Mouse (Mus musculus): ENCODE measurements around the gene Tmcc1.

DNA sequence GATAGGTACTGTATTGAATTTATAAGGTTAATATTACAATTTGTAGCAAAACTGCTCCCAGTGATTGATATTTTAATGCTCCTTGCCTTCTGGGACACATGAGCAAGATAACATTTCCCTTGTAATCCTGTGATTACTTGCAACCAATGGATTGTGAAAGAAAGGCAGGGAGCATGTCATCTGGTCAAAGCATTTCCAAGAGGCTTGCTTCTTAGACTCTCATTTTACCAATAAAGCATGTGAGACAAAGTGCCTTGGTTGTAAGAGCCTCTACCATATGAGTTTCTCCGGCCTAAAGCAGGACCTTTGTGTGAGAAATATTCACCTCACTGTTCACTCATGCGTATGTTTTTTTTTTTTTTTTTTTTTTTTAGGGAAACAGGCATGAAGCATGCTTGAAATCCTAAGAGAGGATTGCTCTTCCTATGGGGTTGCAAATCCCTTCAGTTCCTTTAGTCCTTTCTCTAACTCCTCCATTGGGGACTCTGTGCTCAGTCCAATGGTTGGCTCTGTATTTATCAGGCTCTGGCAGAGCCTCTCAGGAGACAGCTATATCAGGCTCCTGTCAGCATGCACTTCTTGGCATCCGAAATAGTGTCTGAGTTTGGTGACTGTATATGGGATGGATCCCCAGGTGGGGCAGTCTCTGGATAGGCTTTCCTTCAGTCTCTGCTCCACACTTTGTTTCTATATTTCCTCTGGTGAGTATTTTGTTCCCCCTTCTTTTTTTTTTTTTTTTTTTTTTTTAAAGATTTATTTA is 134.6 kb downstream of the Tmcc1 start:
- TF ChIP-seq CTCF (IDR thresholded peaks at IDR 0.05; ENCODE audit: control insufficient read depth, insufficient read depth, insufficient read length), result no peak
- TF ChIP-seq USF1 (IDR thresholded peaks at IDR 0.05; ENCODE audit: low read depth), result no peak
- TF ChIP-seq FOSL1 (IDR thresholded peaks at IDR 0.05; ENCODE audit: insufficient read depth, low read length, poor library complexity, severe bottlenecking), result no peak

Data from C2C12 (cell line).